Mouse (Mus musculus): ENCODE measurements around the gene Inpp5b. TPM values are rescaled to one million over a fixed set of nuclear protein-coding genes. Genes with fewer than 3 reads are reported as not detected.

Gene Inpp5b
- polyA plus RNA-seq, 1 experiment from 2014 or later = 24.9 TPM

DNA sequence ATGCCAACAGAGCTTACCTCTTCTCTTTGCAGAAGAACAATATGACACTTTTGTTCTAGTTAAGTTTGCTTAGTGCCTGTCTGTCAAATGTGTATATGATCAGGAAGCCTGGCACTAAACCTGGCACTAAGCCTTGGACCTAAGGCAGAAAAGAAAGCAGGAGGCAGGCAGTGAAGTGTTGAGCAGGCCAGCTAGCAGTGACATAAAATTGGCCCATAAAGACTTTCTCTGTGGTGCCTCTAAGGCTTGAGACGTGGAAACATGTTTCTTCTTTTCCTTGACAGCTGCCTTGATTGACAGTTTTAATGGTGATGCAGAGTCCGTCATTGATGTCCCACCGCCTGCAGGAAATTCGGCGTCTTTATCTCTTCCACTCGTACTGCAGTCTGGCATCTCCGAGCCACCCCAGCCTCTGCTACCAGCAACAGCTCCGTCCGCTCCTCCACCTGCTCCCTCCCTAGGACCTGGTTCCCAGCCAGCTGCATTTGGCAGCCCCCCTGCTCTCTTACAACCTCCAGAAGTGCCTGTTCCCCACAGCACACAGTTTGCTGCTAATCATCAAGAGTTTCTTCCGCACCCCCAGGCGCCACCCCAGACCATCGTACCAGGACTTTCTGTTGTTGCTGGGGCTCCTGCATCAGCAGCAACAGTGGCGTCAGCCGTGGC, 96.5 kb downstream of the Inpp5b start:
- no peak for ATAC-seq (ENCODE audit: low FRiP score)
- WGBS = 94% methylated on average over 14 of the region's 14 CpGs
- Histone ChIP-seq H3K4me1 (replicated peaks; ENCODE audit: control insufficient read depth, insufficient read depth, low read length) (no peaks in the 10 kb centered on the region), H3K9ac (ENCODE audit: low read depth, low read length) (no peak overlapping the region), H3K27ac (ENCODE audit: low read depth, low read length) (no peak overlapping the region), H3K36me3 (ENCODE audit: control insufficient read depth, insufficient read depth, low read length) (0 out of 2 replicates have a peak, but pooled peaks cover under 1% of the 10 kb centered on the region), H3K4me2 (replicated peaks; ENCODE audit: low read depth, low read length) (no peak overlapping the region), H3K27me3 (ENCODE audit: control insufficient read depth, insufficient read depth, low read length) (no peaks in the 10 kb centered on the region), H3K9me3 (ENCODE audit: control insufficient read depth, low read length) (no peaks in the 10 kb centered on the region), H3K4me3 (ENCODE audit: low read depth, low read length) (no peak overlapping the region)
- no peak for DNase-seq (ENCODE audit: low spot score)

DNA sequence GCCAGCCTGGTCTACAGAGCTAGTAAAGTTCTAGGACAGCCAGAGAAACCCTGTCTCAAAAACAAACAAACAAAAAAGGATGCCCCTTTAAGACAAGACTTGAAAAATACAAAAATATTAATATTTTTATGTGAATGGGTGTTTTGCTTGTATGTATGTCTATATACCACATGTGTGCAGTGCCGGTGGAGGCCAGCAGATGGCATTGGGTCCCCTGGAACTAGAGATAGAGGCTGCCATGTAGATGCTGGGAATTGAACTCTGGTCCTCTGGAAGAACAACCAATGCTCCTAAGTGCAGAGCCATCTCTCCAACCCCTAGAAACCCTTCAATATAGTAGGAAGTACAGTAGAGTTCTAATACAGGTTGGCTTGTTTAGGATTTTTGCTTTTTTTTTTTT, 99.3 kb downstream of the Inpp5b start:
- DNase-seq (ENCODE audit: low spot score) (no peak), ATAC-seq (ENCODE audit: low FRiP score) (no peak)
- no peaks in the 10 kb centered on the region for H3K27me3 ChIP-seq (ENCODE audit: control insufficient read depth, insufficient read depth, low read length)
- no peaks in the 10 kb centered on the region for H3K9me3 ChIP-seq (ENCODE audit: control insufficient read depth, low read length)
- no peak overlapping the region for H3K9ac ChIP-seq (ENCODE audit: low read depth, low read length)
- 100% methylated on average over 1 of the region's 1 CpGs for WGBS
- 0 out of 2 replicates have a peak, but pooled peaks cover 2% of the 10 kb centered on the region for H3K36me3 ChIP-seq (ENCODE audit: control insufficient read depth, insufficient read depth, low read length)
- no peak overlapping the region for H3K4me2 ChIP-seq (replicated peaks; ENCODE audit: low read depth, low read length)
- no peak overlapping the region for H3K4me3 ChIP-seq (ENCODE audit: low read depth, low read length)
- H3K4me1 ChIP-seq (replicated peaks; ENCODE audit: control insufficient read depth, insufficient read depth, low read length) = no peaks in the 10 kb centered on the region
- H3K27ac ChIP-seq (ENCODE audit: low read depth, low read length) = no peak overlapping the region

DNA sequence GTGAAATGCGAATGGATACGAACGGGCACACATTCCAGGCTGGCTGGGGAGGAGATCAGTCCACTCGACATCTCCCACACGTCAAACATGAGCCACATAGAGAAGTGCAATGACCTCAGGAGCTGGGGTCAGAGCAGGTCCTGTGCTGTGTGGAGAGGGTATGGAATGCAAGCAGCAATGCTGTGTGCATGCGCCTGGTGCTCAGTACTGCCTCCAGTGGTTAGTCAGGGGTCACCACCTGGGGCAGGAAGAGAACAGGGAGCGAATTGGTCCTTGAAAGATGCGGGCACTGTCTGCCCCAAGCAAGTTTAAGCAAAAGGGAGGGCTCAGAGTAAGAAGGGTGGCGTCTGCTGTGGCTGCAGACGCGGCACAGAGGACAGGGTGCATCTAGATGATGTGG, 101.8 kb downstream of the Inpp5b start:
- no peaks in the 10 kb centered on the region for H3K27me3 ChIP-seq (ENCODE audit: control insufficient read depth, insufficient read depth, low read length)
- no peak overlapping the region for H3K4me2 ChIP-seq (replicated peaks; ENCODE audit: low read depth, low read length)
- ATAC-seq (ENCODE audit: low FRiP score) (0 out of 2 replicates have a peak, but pooled peaks have one; percentile 33), DNase-seq (ENCODE audit: low spot score) (peak; percentile 56)
- H3K9me3 ChIP-seq (ENCODE audit: control insufficient read depth, low read length) = no peaks in the 10 kb centered on the region
- H3K4me1 ChIP-seq (replicated peaks; ENCODE audit: control insufficient read depth, insufficient read depth, low read length) = 0 out of 2 replicates have a peak, but pooled peaks cover 3% of the 10 kb centered on the region
- H3K4me3 ChIP-seq (ENCODE audit: low read depth, low read length) = no peak overlapping the region
- 0 out of 2 replicates have a peak, but pooled peaks cover 2% of the 10 kb centered on the region for H3K36me3 ChIP-seq (ENCODE audit: control insufficient read depth, insufficient read depth, low read length)
- WGBS = 50% methylated on average over 11 of the region's 11 CpGs
- H3K9ac ChIP-seq (ENCODE audit: low read depth, low read length) = no peak overlapping the region
- H3K27ac ChIP-seq (ENCODE audit: low read depth, low read length) = no peak overlapping the region

DNA sequence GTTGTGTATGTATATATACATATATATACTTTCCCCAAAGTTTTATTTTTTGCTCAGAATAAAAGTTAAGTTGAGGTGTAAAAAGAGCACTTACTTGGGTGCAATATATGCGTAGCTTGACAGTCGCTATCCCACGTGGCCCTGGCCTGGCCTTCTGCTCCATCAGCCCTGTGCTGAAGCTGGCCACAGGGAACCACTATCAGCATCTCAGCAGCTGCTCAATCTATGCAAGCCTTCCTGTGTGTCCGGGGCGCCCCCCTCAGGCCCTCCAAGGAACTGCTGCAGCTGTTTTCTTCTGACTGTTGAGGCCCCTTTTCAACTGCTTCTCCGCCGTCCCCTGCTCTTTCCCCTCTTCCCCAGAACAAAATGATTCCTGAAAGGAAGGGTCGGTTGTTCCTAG, 105.9 kb downstream of the Inpp5b start:
- Histone ChIP-seq H3K27me3 (ENCODE audit: control insufficient read depth, insufficient read depth, low read length) (no peaks in the 10 kb centered on the region), H3K9ac (ENCODE audit: low read depth, low read length) (no peak overlapping the region), H3K4me3 (ENCODE audit: low read depth, low read length) (no peak overlapping the region), H3K4me2 (replicated peaks; ENCODE audit: low read depth, low read length) (no peak overlapping the region), H3K9me3 (ENCODE audit: control insufficient read depth, low read length) (no peaks in the 10 kb centered on the region), H3K36me3 (ENCODE audit: control insufficient read depth, insufficient read depth, low read length) (0 out of 2 replicates have a peak, but pooled peaks cover 2% of the 10 kb centered on the region), H3K27ac (ENCODE audit: low read depth, low read length) (no peak overlapping the region), H3K4me1 (replicated peaks; ENCODE audit: control insufficient read depth, insufficient read depth, low read length) (peaks cover 9% of the 10 kb centered on the region)
- DNase-seq (ENCODE audit: low spot score) (peak; percentile 92), ATAC-seq (ENCODE audit: low FRiP score) (no peak)
- 11% methylated on average over 8 of the region's 8 CpGs for WGBS

DNA sequence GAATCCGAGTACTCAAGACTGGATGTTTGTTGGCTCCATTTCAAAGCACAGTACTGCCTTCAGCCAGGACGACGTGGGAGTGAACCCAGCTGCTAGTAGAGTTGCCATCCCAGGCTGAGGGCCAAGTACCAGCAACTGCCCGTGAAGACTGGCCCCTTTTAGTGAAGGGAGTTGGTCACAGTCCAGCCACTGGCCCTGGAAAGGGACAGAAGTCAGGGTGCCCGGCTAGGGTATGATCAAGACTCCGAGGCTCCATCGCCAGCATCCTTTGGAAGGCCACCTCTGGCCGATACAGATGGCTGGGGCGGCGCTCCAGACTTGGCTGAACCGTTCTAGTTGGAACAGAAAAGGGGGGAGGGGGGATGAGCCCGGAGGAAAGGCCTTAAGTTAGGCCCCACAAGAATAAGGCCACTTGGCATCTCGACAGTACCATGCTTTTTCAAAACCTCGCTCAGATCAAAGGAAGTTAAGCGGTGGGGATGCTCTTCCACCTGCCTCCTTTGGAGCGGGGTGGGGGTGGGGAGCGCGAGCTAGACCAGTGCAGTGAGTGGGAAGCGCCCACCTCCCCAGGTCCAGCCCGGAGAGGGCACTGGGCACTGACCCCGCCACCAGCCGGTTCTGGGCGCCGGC, 108.1 kb downstream of the Inpp5b start:
- peak overlapping the region; percentile 88 for H3K9ac ChIP-seq (ENCODE audit: low read depth, low read length)
- no peaks in the 10 kb centered on the region for H3K36me3 ChIP-seq (ENCODE audit: control insufficient read depth, insufficient read depth, low read length)
- peak; percentile 60 for DNase-seq (ENCODE audit: low spot score)
- peak overlapping the region; percentile 94 for H3K27ac ChIP-seq (ENCODE audit: low read depth, low read length)
- H3K4me1 ChIP-seq (replicated peaks; ENCODE audit: control insufficient read depth, insufficient read depth, low read length) = peaks cover 9% of the 10 kb centered on the region
- no peaks in the 10 kb centered on the region for H3K27me3 ChIP-seq (ENCODE audit: control insufficient read depth, insufficient read depth, low read length)
- peak overlapping the region; percentile 99 for H3K4me3 ChIP-seq (ENCODE audit: low read depth, low read length)
- 2% methylated on average over 24 of the region's 24 CpGs for WGBS
- ATAC-seq (ENCODE audit: low FRiP score) = peak; percentile 63
- no peaks in the 10 kb centered on the region for H3K9me3 ChIP-seq (ENCODE audit: control insufficient read depth, low read length)
- peak overlapping the region; percentile 92 for H3K4me2 ChIP-seq (replicated peaks; ENCODE audit: low read depth, low read length)

DNA sequence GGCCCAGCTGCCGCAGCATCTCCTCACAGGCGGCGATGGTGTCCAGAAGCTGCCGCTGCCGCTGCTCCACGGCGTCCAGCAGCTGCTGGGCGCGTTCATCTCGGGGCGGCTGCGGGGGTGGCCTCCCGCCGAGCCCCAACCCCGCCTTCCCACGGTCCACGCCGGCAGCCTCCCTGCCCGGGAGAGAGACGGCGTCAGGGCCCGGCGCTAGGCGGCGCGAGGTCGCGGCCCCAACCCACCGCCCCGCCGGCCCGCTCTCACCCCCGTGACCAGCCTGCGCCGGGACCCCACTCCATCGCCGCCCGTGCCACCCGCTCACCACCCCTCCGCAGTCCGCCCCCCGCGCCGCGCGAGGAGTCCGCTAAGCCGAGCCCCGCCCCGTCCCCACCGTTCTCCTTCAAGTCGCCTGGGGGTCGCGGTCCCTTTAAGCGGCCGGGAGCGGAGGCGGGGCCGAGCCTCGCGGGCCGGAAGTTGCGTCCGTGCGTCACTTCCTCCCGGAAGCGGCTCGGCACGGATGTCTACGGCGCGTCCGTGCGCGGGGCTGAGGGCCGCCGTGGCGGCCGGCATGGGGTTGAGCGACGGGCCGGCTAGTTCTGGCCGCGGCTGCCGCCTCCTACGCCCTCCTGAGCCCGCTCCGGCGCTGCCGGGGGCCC, 108.7 kb downstream of the Inpp5b start, which contains the start of gene Yrdc:
Gene Yrdc, plus strand, starts transcription at position 419 of the 653 bp plus-strand sequence.
- DNase-seq (ENCODE audit: low spot score) (peak; percentile 98), ATAC-seq (ENCODE audit: low FRiP score) (peak; percentile 95)
- Histone ChIP-seq H3K27me3 (ENCODE audit: control insufficient read depth, insufficient read depth, low read length) (no peaks in the 10 kb centered on the region), H3K27ac (ENCODE audit: low read depth, low read length) (peak within 1 kb of the TSS; percentile 94), H3K4me1 (replicated peaks; ENCODE audit: control insufficient read depth, insufficient read depth, low read length) (peaks cover 9% of the 10 kb centered on the region), H3K9me3 (ENCODE audit: control insufficient read depth, low read length) (no peaks in the 10 kb centered on the region), H3K4me3 (ENCODE audit: low read depth, low read length) (peak within 1 kb of the TSS; percentile 99), H3K9ac (ENCODE audit: low read depth, low read length) (peak within 1 kb of the TSS; percentile 88), H3K4me2 (replicated peaks; ENCODE audit: low read depth, low read length) (peak within 1 kb of the TSS; percentile 92), H3K36me3 (ENCODE audit: control insufficient read depth, insufficient read depth, low read length) (no peaks in the 10 kb centered on the region)
- WGBS = under 1% methylated on average over 73 of the region's 90 CpGs

MicroRNAs encoded within 50 kb of the gene (microRNA counts, 519-probe panel; counts per million panel counts)
- microRNA mmu-miR-697 (not detected), microRNA mmu-miR-698 (not detected)

Other genes starting within 250 kb of the Inpp5b start
- 0.40 and 0.53 TPM in 2 replicates for gene 3100002H09Rik, start 131.0 kb upstream of the Inpp5b start, polyA plus RNA-seq (2014; fragmentation: Nextera tagmentation; extraction: Ambion mirVana)
- gene Pou3f1, start 85.0 kb upstream of the Inpp5b start, polyA plus RNA-seq (2014; fragmentation: Nextera tagmentation; extraction: Ambion mirVana) = 17.4 and 18.8 TPM in 2 replicates
- gene Utp11, start 48.2 kb upstream of the Inpp5b start, polyA plus RNA-seq (2014; fragmentation: Nextera tagmentation; extraction: Ambion mirVana) = 65.8 and 67.5 TPM in 2 replicates
- 3.2 and 4.7 TPM in 2 replicates for gene Fhl3, start 41.1 kb upstream of the Inpp5b start, polyA plus RNA-seq (2014; fragmentation: Nextera tagmentation; extraction: Ambion mirVana)
- 197 and 210 TPM in 2 replicates for gene Sf3a3, start 27.1 kb upstream of the Inpp5b start, polyA plus RNA-seq (2014; fragmentation: Nextera tagmentation; extraction: Ambion mirVana)
- gene Mtf1, start 60.3 kb downstream of the Inpp5b start, polyA plus RNA-seq (2014; fragmentation: Nextera tagmentation; extraction: Ambion mirVana) = 15.1 and 15.9 TPM in 2 replicates
- 44.0 and 50.8 TPM in 2 replicates for gene Yrdc, start 108.8 kb downstream of the Inpp5b start, polyA plus RNA-seq (2014; fragmentation: Nextera tagmentation; extraction: Ambion mirVana)
- gene 1110065P20Rik, start 109.3 kb downstream of the Inpp5b start, polyA plus RNA-seq (2014; fragmentation: Nextera tagmentation; extraction: Ambion mirVana) = 55.0 and 55.9 TPM in 2 replicates
- 10.0 and 10.3 TPM in 2 replicates for gene Maneal, start 120.3 kb downstream of the Inpp5b start, polyA plus RNA-seq (2014; fragmentation: Nextera tagmentation; extraction: Ambion mirVana)
- gene Epha10, start 139.0 kb downstream of the Inpp5b start, polyA plus RNA-seq (2014; fragmentation: Nextera tagmentation; extraction: Ambion mirVana) = 4.4 and 7.4 TPM in 2 replicates
- 4.2 and 5.5 TPM in 2 replicates for gene 9930104L06Rik, start 195.2 kb downstream of the Inpp5b start, polyA plus RNA-seq (2014; fragmentation: Nextera tagmentation; extraction: Ambion mirVana)
- 192 and 195 TPM in 2 replicates for gene Cdca8, start 197.5 kb downstream of the Inpp5b start, polyA plus RNA-seq (2014; fragmentation: Nextera tagmentation; extraction: Ambion mirVana)
- 8.5 and 16.5 TPM in 2 replicates for gene Rspo1, start 244.6 kb downstream of the Inpp5b start, polyA plus RNA-seq (2014; fragmentation: Nextera tagmentation; extraction: Ambion mirVana)

Measured in hindbrain, embryonic 11.5 days (tissue).